In genomic region chr2:26024138-26025075, GRCm38 (mm10) we compare ENCODE assay signal across 9 mouse cellular contexts. TPM values are rescaled to one million over a fixed set of nuclear protein-coding genes. Genes with fewer than 3 reads are reported as not detected.
A peak's percentile ranks its signal among the peaks of the same experiment; 100 is the strongest.
DNase-seq lines count a peak whose midpoint lies in the region; ATAC-seq and TF ChIP-seq lines count a peak whose summit lies in the region.
"Had no signal": no experiment of that assay in that cellular context is flagged by ENCODE, and none has a peak within 500 bp of the region (broad histone marks: within the 10 kb centered on the region; RNA-seq: fewer than 3 reads in every experiment).

No protein-coding gene starts in this region.

- no peak for ATAC-seq in CD4-positive, CD25-positive, alpha-beta regulatory T cell, adult 4 months
- no peak for ATAC-seq in midbrain, embryonic 11.5 days (ENCODE audit: low FRiP score)
- no peak for ATAC-seq in midbrain, embryonic 13.5 days
- no peak for ATAC-seq in liver, postnatal 0 days

- DNase-seq in CD4-positive, CD25-positive, alpha-beta regulatory T cell, adult 2 months (ENCODE audit: low read depth, low spot score), result peak; percentile 63
- DNase-seq in midbrain, embryonic 11.5 days (ENCODE audit: low spot score, missing footprints), result peak; percentile 89
- DNase-seq in cerebellum, postnatal 25 days, result peak; percentile 68 to 71
- peak; percentile 19 to 57 for DNase-seq in kidney, postnatal 36 days
- DNase-seq in liver, postnatal 0 days, result peak; percentile 56
- DNase-seq in thymus, postnatal 0 days (ENCODE audit: low spot score), result peak; percentile 62

- TF ChIP-seq CTCF in liver, postnatal 0 days (IDR thresholded peaks at IDR 0.05; ENCODE audit: low read depth), result peak; percentile 96

- no peaks in the 10 kb centered on the region for H3K36me3 ChIP-seq in midbrain, embryonic 11.5 days (ENCODE audit: control insufficient read depth, insufficient read depth, low read length)
- H3K36me3 ChIP-seq in midbrain, embryonic 13.5 days, result no peaks in the 10 kb centered on the region
- no peaks in the 10 kb centered on the region for H3K36me3 ChIP-seq in liver, postnatal 0 days (replicated peaks; ENCODE audit: insufficient read depth, low read length)
- H3K36me3 ChIP-seq: heart, embryonic 13.5 days had no signal

- no peak for TF ChIP-seq EP300 in liver, postnatal 0 days (IDR thresholded peaks at IDR 0.05; ENCODE audit: low read depth)

- no peaks in the 10 kb centered on the region for H3K9me3 ChIP-seq in midbrain, embryonic 11.5 days (ENCODE audit: control insufficient read depth, low read length)
- no peaks in the 10 kb centered on the region for H3K9me3 ChIP-seq in midbrain, embryonic 13.5 days
- H3K9me3 ChIP-seq in liver, postnatal 0 days (ENCODE audit: low read length), result no peaks in the 10 kb centered on the region
- H3K9me3 ChIP-seq: heart, embryonic 13.5 days had no signal

- H3K27me3 ChIP-seq in midbrain, embryonic 11.5 days (ENCODE audit: control insufficient read depth, insufficient read depth, low read length), result no peaks in the 10 kb centered on the region
- 0 out of 2 replicates have a peak, but pooled peaks cover 3% of the 10 kb centered on the region for H3K27me3 ChIP-seq in midbrain, embryonic 13.5 days
- H3K27me3 ChIP-seq in liver, postnatal 0 days (ENCODE audit: insufficient read depth, low read length), result no peaks in the 10 kb centered on the region

- H3K4me3 ChIP-seq in midbrain, embryonic 11.5 days (ENCODE audit: low read depth, low read length), result no peak overlapping the region
- H3K4me3 ChIP-seq in midbrain, embryonic 13.5 days (replicated peaks), result no peak overlapping the region
- no peak overlapping the region for H3K4me3 ChIP-seq in liver, postnatal 0 days (ENCODE audit: low read depth, low read length)
- H3K4me3 ChIP-seq: heart, embryonic 13.5 days had no signal

- no peak overlapping the region for H3K27ac ChIP-seq in midbrain, embryonic 11.5 days (ENCODE audit: low read depth, low read length)
- H3K27ac ChIP-seq in midbrain, embryonic 13.5 days, result no peak overlapping the region
- H3K27ac ChIP-seq in liver, postnatal 0 days (ENCODE audit: low read depth), result peak overlapping the region; percentile 11; the same call in 1 of the 2 replicates
- H3K27ac ChIP-seq: heart, embryonic 13.5 days had no signal

- 30% methylated on average over 4 of the region's 4 CpGs for WGBS in midbrain, embryonic 11.5 days
- 32% methylated on average over 4 of the region's 4 CpGs for WGBS in midbrain, embryonic 13.5 days
- WGBS in liver, postnatal 0 days (ENCODE audit: insufficient replicate concordance), result 36% methylated on average over 4 of the region's 4 CpGs

- peaks cover 12% of the 10 kb centered on the region for H3K4me1 ChIP-seq in midbrain, embryonic 11.5 days (ENCODE audit: control insufficient read depth, insufficient read depth, low read length)
- peaks cover 19% of the 10 kb centered on the region for H3K4me1 ChIP-seq in midbrain, embryonic 13.5 days (replicated peaks)
- peaks cover 11% of the 10 kb centered on the region for H3K4me1 ChIP-seq in liver, postnatal 0 days (ENCODE audit: insufficient read depth)

- no peak overlapping the region for H3K4me2 ChIP-seq in midbrain, embryonic 11.5 days
- H3K4me2 ChIP-seq in midbrain, embryonic 13.5 days (replicated peaks), result no peak overlapping the region
- H3K4me2 ChIP-seq in liver, postnatal 0 days (ENCODE audit: low read depth, low read length), result no peak overlapping the region
- H3K4me2 ChIP-seq: heart, embryonic 13.5 days had no signal

- H3K9ac ChIP-seq in midbrain, embryonic 11.5 days (ENCODE audit: low read length), result no peak overlapping the region
- H3K9ac ChIP-seq in midbrain, embryonic 13.5 days (replicated peaks), result no peak overlapping the region
- no peak overlapping the region for H3K9ac ChIP-seq in liver, postnatal 0 days (replicated peaks)
- H3K9ac ChIP-seq: heart, embryonic 13.5 days had no signal

RNA-seq across cellular contexts. Expression of gene Ubac1, which starts 2.9 kb away (rescaled TPM):
- polyA plus RNA-seq in CD4-positive, CD25-positive, alpha-beta regulatory T cell, adult 4 months (2017; shearing (Covaris generic)), result 10 to 100 TPM; 10.2 to 11.8 TPM
- polyA plus RNA-seq in midbrain, embryonic 11.5 days (2014; fragmentation: Nextera tagmentation; extraction: Ambion mirVana), result 96.1 and 101 TPM in 2 replicates
- 93.6 and 104 TPM in 2 replicates for polyA plus RNA-seq in midbrain, embryonic 13.5 days (2015; fragmentation: Nextera tagmentation; extraction: Ambion mirVana)
- polyA plus RNA-seq in liver, postnatal 0 days (2015; fragmentation: Nextera tagmentation; extraction: Ambion mirVana), result 175 and 183 TPM in 2 replicates
- 76.2 and 78.7 TPM in 2 replicates for polyA plus RNA-seq in thymus, postnatal 0 days (2015; fragmentation: Nextera tagmentation; extraction: Ambion mirVana)

RNA-seq across cellular contexts. Expression of gene Camsap1, which starts 41.3 kb away (rescaled TPM):
- polyA plus RNA-seq in CD4-positive, CD25-positive, alpha-beta regulatory T cell, adult 4 months (2017; shearing (Covaris generic)), result 1 to 10 TPM; 6.0 to 9.7 TPM
- 34.4 and 46.8 TPM in 2 replicates for polyA plus RNA-seq in midbrain, embryonic 11.5 days (2014; fragmentation: Nextera tagmentation; extraction: Ambion mirVana)
- 49.6 and 59.1 TPM in 2 replicates for polyA plus RNA-seq in midbrain, embryonic 13.5 days (2015; fragmentation: Nextera tagmentation; extraction: Ambion mirVana)
- polyA plus RNA-seq in liver, postnatal 0 days (2015; fragmentation: Nextera tagmentation; extraction: Ambion mirVana), result 3.1 and 3.3 TPM in 2 replicates
- 6.1 and 8.0 TPM in 2 replicates for polyA plus RNA-seq in thymus, postnatal 0 days (2015; fragmentation: Nextera tagmentation; extraction: Ambion mirVana)

Comparison
In these comparisons a context has a peak if more than half of its experiments do, and no peak if none do; other contexts are left out.
1. DNase-seq: peak in every context shown above with its lines; median percentile 89 in midbrain, embryonic 11.5 days; 70 in cerebellum, postnatal 25 days; 63 in CD4-positive, CD25-positive, alpha-beta regulatory T cell, adult 2 months; 62 in thymus, postnatal 0 days; 56 in liver, postnatal 0 days; 38 in kidney, postnatal 36 days.